9 mouse cellular contexts compared by ENCODE assay signal in the genomic region with DNA sequence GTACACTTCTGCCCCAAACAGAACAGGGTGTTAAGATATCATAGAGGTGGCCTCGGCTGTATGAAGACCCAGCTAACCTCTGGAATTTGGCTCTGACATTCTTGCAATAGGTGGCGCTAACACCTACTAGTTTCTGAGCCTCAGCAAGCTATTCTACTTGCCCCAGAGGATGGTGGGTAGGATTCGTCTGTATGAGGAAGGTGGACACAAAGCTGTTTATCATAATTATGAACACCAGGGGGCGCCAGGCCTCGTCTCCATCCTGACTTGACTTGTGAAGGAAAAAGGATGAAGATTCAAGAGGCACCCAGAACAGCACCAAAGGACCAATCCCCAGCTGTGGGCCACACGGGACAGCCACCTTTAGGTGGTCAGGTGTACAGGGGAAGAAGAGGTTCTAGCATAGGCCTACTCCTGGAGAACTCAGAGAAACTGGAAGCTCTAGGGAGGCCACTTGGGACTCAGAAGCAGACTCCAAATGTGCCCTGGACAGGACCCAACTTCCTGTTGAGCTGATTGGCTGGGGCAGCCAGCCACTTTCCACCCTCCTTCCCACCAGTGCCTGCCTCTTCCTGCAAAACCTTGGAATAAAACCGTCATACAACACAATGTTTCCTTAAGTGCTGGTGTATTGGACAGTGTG. TPM values are rescaled to one million over a fixed set of nuclear protein-coding genes. Genes with fewer than 3 reads are reported as not detected.
DNase-seq lines count a peak whose midpoint lies in the region; ATAC-seq and TF ChIP-seq lines count a peak whose summit lies in the region.
"Had no signal": no experiment of that assay in that cellular context is flagged by ENCODE, and none has a peak within 500 bp of the region (broad histone marks: within the 10 kb centered on the region; RNA-seq: fewer than 3 reads in every experiment).

No protein-coding gene starts in this region.

- no peaks in the 10 kb centered on the region for H3K27me3 ChIP-seq in lung, embryonic 14.5 days (ENCODE audit: insufficient read depth, low read length)
- H3K27me3 ChIP-seq: heart, embryonic 13.5 days had no signal

- H3K9ac ChIP-seq in lung, embryonic 14.5 days, result no peak overlapping the region
- H3K9ac ChIP-seq: heart, embryonic 13.5 days had no signal

- no peaks in the 10 kb centered on the region for H3K4me1 ChIP-seq in lung, embryonic 14.5 days (ENCODE audit: insufficient read depth)

- peak; percentile 34 for DNase-seq in urinary bladder, postnatal 14 days (ENCODE audit: low spot score)
- no peak for DNase-seq in urinary bladder, postnatal 10 days (ENCODE audit: low spot score)
- peak; percentile 8 for DNase-seq in adrenal gland, postnatal 25 days
- DNase-seq in kidney, adult 8-10 months, result peak; percentile 18 to 39
- peak; percentile 72 for DNase-seq in lung, embryonic 14.5 days
- peak; percentile 18 for DNase-seq in right cerebral cortex, postnatal 4 days
- no peak for DNase-seq in urinary bladder, postnatal 25 days (ENCODE audit: low spot score)

- no peak overlapping the region for H3K4me3 ChIP-seq in lung, embryonic 14.5 days (ENCODE audit: low read depth, low read length)
- H3K4me3 ChIP-seq: heart, embryonic 13.5 days had no signal

- 39% methylated on average over 7 of the region's 7 CpGs for WGBS in lung, embryonic 14.5 days

- H3K4me2 ChIP-seq in lung, embryonic 14.5 days, result no peak overlapping the region
- H3K4me2 ChIP-seq: heart, embryonic 13.5 days had no signal

- TF ChIP-seq CTCF in lung, embryonic 14.5 days (IDR thresholded peaks at IDR 0.05; ENCODE audit: low read depth), result peak; percentile 65

- no peaks in the 10 kb centered on the region for H3K9me3 ChIP-seq in lung, embryonic 14.5 days (ENCODE audit: low read depth, low read length)
- H3K9me3 ChIP-seq: heart, embryonic 13.5 days had no signal

- H3K36me3 ChIP-seq in lung, embryonic 14.5 days (ENCODE audit: insufficient read depth), result no peaks in the 10 kb centered on the region
- H3K36me3 ChIP-seq: heart, embryonic 13.5 days had no signal

- no peak overlapping the region for H3K27ac ChIP-seq in lung, embryonic 14.5 days (ENCODE audit: low read depth)
- H3K27ac ChIP-seq: heart, embryonic 13.5 days had no signal

- 0 out of 2 replicates have a peak, but pooled peaks have one; percentile 19 for ATAC-seq in erythroid progenitor cell, adult 5-6 weeks (replicated peaks; ENCODE audit: low FRiP score, poor library complexity, severe bottlenecking)
- ATAC-seq in lung, embryonic 14.5 days (ENCODE audit: insufficient read depth), result 0 out of 2 replicates have a peak, but pooled peaks have one; percentile 24

RNA-seq across cellular contexts. Expression of a gene that starts 32.3 kb away (rescaled TPM):
- 3.9 and 7.1 TPM in 2 replicates for total RNA-seq in adrenal gland, postnatal 25 days (2021)
- 1.8 and 5.9 TPM in 2 replicates for total RNA-seq in erythroid progenitor cell, adult 5-6 weeks (2015; ENCODE audit: low replicate concordance)
- 2.3 and 3.5 TPM in 2 replicates for total RNA-seq in erythroid progenitor cell, adult 5-6 weeks (2017; ENCODE audit: low replicate concordance)
- polyA plus RNA-seq in lung, embryonic 14.5 days (2014; fragmentation: Nextera tagmentation; extraction: Ambion mirVana), result 14.5 and 16.2 TPM in 2 replicates

Comparison
In these comparisons a context has a peak if more than half of its experiments do, and no peak if none do; other contexts are left out.
1. DNase-seq: peak in urinary bladder, postnatal 14 days (single experiment), adrenal gland, postnatal 25 days (single experiment), kidney, adult 8-10 months (2 of 2), lung, embryonic 14.5 days (single experiment) and right cerebral cortex, postnatal 4 days (single experiment); none in urinary bladder, postnatal 10 days (single experiment) and urinary bladder, postnatal 25 days (single experiment).